Mouse (Mus musculus) neural tube, embryonic 11.5 days (tissue): ENCODE data around the gene Mxd1. TPM values are rescaled to one million over a fixed set of nuclear protein-coding genes. Genes with fewer than 3 reads are reported as not detected.

Source experiments
- ATAC-seq: fragments of 200-750 bp; cut with Nextera tagmentation; 2 replicates; pipeline ENCODE4 v1.8.0; 2017; ENCODE audit warnings: moderate number of reproducible peaks, mild to moderate bottlenecking, moderate TSS enrichment, moderate library complexity; ENCODE audit not compliant: insufficient read depth, low FRiP score, low TSS enrichment
- DNase-seq: peaks from one replicate; pipeline ENCODE4 v3.0.0-alpha.2; 2015; ENCODE audit warnings: low spot score
- H3K27ac ChIP-seq: fragments of 300-500 bp; sonication (generic); 2 replicates; pipeline ENCODE4 v1.5.1; 2014; ENCODE audit warnings: low read depth, mild to moderate bottlenecking, low read length
- H3K27me3 ChIP-seq: fragments of 300-500 bp; sonication (generic); 2 replicates; pipeline ENCODE4 v1.6.1; 2014; ENCODE audit warnings: mild to moderate bottlenecking, low read length, mixed read lengths; ENCODE audit not compliant: control insufficient read depth, insufficient read depth
- H3K36me3 ChIP-seq: fragments of 300-500 bp; sonication (generic); 2 replicates; pipeline ENCODE4 v1.6.1; 2014; ENCODE audit warnings: mild to moderate bottlenecking, low read length, moderate library complexity, mixed read lengths; ENCODE audit not compliant: control insufficient read depth, insufficient read depth
- H3K4me1 ChIP-seq: fragments of 300-500 bp; sonication (generic); 2 replicates; pipeline ENCODE4 v1.6.1; 2014; ENCODE audit warnings: low read length, mixed read lengths; ENCODE audit not compliant: control insufficient read depth, insufficient read depth
- H3K4me2 ChIP-seq: fragments of 300-500 bp; sonication (generic); 2 replicates; pipeline ENCODE4 v1.6.1; 2014; ENCODE audit warnings: low read depth, mild to moderate bottlenecking, moderate library complexity
- H3K4me3 ChIP-seq: fragments of 300-500 bp; sonication (generic); 2 replicates; pipeline ENCODE4 v1.5.1; 2014; ENCODE audit warnings: low read depth, low read length
- H3K9ac ChIP-seq: fragments of 300-500 bp; sonication (generic); 2 replicates; pipeline ENCODE4 v1.6.1; 2014; ENCODE audit warnings: mild to moderate bottlenecking, low read length
- H3K9me3 ChIP-seq: fragments of 300-500 bp; sonication (generic); 2 replicates; pipeline ENCODE4 v1.6.1; 2016; ENCODE audit warnings: low read length; ENCODE audit not compliant: control insufficient read depth
- WGBS: fragments of 180-500 bp; shearing (Covaris S2); extraction: QIAGEN DNeasy Blood & Tissue Kit; methylation state at CpG from one replicate; pipeline ENCODE4 v1.1.7; 2014; 5-methylcytosine and 5-hydroxymethylcytosine counted together
- polyA plus RNA-seq: library from polyadenylated mRNA; unstranded; fragments of >200 nt; fragmentation: Nextera tagmentation; extraction: Ambion mirVana; gene quantifications from 2 replicates; pipeline ENCODE4 v1.2.1, GENCODE M21; 2014

The Mxd1 gene
- polyA plus RNA-seq, 1 experiment from 2014 or later, result 24.8 TPM

DNA sequence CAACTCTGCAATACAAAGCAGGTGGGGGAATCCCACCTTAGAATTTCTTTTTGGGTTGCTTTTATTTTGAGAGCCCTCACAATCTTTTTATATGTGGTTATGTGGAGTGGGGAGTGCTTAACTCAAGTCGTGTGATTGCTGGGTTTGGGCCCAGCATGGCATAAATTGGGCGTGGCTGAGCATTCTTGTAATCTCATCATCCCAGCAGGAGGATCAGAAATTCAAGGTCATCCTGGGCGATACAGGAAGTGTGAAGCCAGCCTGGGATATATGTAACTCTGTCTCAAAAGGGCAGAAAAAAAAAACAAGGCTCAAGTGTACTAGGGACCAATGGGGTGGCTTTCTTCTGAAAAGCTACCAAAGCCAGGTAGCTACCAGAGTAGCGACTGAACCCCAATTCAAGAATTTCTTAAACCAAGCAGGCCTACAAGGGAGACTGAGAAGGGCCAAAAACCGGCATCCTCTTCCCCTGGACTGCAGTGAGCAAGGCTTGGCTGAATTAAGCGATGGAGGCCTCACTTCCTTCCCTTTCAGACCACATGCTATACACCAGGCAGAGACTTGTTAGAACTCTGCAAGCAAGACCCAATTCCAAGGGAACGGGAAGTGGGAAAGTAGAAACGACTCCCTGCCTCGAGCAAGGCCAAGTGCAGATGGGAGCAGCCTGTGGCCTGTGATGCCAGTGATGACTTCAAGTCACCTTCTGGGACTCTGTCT is 8.6 kb downstream of the Mxd1 start:
- DNase-seq (no peak), ATAC-seq (no peak)
- Histone ChIP-seq H3K4me2 (no peak overlapping the region), H3K4me1 (no peaks in the 10 kb centered on the region), H3K9ac (no peak overlapping the region), H3K27ac (no peak overlapping the region), H3K4me3 (no peak overlapping the region), H3K9me3 (no peaks in the 10 kb centered on the region), H3K27me3 (no peaks in the 10 kb centered on the region), H3K36me3 (0 out of 2 replicates have a peak, but pooled peaks cover 2% of the 10 kb centered on the region)
- WGBS, result 76% methylated on average over 9 of the region's 9 CpGs

DNA sequence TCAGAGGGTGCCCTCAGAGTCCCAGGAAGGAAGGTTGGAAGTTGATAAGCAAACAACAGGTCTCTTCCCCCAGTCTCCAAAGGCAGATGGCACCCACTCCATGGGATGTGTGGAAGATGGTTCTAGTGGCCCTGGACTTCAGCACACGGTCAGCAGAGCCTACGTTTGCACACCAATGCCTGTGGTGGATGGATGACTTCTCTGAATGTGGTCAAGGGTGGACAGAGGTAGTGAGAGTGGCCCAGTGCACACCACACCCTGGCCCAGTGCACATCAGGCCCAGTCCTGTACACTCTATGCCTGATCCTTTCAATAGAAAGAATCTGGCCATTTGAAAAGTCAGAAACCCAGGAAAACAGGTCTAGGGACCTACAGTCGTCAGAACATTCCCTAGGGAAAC is 10.5 kb downstream of the Mxd1 start:
- Histone ChIP-seq H3K9me3 (no peaks in the 10 kb centered on the region), H3K4me3 (no peak overlapping the region), H3K9ac (no peak overlapping the region), H3K4me2 (no peak overlapping the region), H3K27ac (no peak overlapping the region), H3K27me3 (no peaks in the 10 kb centered on the region), H3K4me1 (no peaks in the 10 kb centered on the region), H3K36me3 (0 out of 2 replicates have a peak, but pooled peaks cover 2% of the 10 kb centered on the region)
- no peak for DNase-seq
- 91% methylated on average over 3 of the region's 3 CpGs for WGBS
- no peak for ATAC-seq

DNA sequence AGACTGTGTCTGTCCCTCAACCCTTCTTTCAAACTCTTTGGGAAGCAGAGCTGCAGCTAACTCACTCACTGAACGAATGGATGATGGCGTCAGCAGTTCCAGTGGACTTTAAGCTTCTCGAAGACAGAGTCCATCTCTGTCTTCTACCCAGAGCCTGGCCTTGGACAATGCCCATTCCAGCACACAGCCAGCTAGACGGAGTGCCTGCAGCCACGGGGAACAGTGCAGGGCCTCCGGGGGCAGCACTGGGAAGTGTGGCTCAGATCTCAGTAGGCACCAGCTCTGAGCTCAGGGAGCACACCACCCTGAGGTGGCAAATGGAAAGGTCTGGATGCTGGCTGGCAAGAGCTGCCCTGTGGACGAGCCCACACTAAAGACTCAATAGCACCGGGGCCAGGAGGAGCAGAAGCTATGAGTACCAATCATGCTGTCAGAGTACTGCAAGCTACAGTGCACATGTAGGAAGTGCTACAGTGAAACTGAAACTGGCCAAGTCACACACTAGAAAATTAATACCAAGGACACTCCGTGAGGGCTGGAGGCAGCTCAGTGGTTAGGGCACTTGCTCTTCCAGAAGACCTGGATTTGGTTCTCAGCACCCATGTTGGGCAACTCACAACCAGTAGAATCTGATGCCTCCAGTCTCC is 14.6 kb downstream of the Mxd1 start:
- Histone ChIP-seq H3K27me3 (no peaks in the 10 kb centered on the region), H3K9ac (no peak overlapping the region), H3K27ac (no peak overlapping the region), H3K4me3 (no peak overlapping the region), H3K36me3 (peaks cover 13% of the 10 kb centered on the region), H3K9me3 (no peaks in the 10 kb centered on the region), H3K4me1 (no peaks in the 10 kb centered on the region), H3K4me2 (no peak overlapping the region)
- no peak for DNase-seq
- 82% methylated on average over 9 of the region's 9 CpGs for WGBS
- ATAC-seq, result no peak

DNA sequence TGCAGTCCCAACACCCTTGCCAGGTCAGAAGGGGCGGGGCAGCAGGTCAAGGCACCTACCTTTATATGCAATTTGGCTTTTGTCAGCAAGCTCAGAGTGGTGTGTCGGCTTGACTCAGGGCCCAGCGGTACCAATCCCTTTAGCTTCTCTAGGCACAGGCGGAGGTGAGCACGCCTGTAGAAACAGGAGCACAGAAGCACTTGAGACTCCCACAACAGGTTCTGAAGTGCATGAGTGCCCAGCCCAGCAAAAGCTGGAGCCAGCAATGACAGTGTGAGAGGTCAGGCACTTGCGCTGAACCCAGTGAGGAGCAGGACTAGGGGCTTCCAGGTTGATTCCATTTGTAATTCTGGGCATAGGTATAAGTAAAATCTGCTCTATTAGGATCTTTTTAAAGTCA is 15.9 kb downstream of the Mxd1 start:
- ATAC-seq (no peak), DNase-seq (no peak)
- H3K4me1 ChIP-seq, result no peaks in the 10 kb centered on the region
- no peaks in the 10 kb centered on the region for H3K9me3 ChIP-seq
- no peak overlapping the region for H3K27ac ChIP-seq
- H3K4me2 ChIP-seq, result no peak overlapping the region
- H3K4me3 ChIP-seq, result no peak overlapping the region
- H3K9ac ChIP-seq, result no peak overlapping the region
- peaks cover 13% of the 10 kb centered on the region for H3K36me3 ChIP-seq
- H3K27me3 ChIP-seq, result no peaks in the 10 kb centered on the region
- WGBS, result 94% methylated on average over 6 of the region's 6 CpGs

DNA sequence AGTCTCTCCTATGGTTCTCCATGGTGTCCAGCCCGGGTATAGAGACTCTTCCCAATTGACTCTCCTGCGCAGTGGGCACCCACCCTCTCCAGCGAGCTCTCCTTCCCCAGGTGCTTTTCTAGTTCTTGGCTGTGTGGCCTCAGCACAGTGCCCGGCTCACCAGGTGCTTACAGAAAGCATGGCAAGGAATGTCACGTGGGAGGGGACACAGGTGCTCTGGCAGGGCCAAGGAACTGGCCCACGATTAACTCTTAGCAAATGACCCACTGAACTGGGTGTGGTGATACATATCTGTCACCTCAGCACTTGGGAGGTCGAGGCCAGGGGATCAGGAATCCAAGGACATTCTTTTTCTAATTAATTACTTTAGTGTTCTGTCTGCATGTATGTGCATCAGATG is 22.8 kb downstream of the Mxd1 start:
- no peaks in the 10 kb centered on the region for H3K4me1 ChIP-seq
- peaks cover 10% of the 10 kb centered on the region for H3K36me3 ChIP-seq
- DNase-seq, result no peak
- WGBS, result 80% methylated on average over 7 of the region's 7 CpGs
- no peak overlapping the region for H3K4me2 ChIP-seq
- H3K27me3 ChIP-seq, result no peaks in the 10 kb centered on the region
- no peak overlapping the region for H3K4me3 ChIP-seq
- no peak overlapping the region for H3K9ac ChIP-seq
- no peak for ATAC-seq
- no peaks in the 10 kb centered on the region for H3K9me3 ChIP-seq
- H3K27ac ChIP-seq, result no peak overlapping the region

DNA sequence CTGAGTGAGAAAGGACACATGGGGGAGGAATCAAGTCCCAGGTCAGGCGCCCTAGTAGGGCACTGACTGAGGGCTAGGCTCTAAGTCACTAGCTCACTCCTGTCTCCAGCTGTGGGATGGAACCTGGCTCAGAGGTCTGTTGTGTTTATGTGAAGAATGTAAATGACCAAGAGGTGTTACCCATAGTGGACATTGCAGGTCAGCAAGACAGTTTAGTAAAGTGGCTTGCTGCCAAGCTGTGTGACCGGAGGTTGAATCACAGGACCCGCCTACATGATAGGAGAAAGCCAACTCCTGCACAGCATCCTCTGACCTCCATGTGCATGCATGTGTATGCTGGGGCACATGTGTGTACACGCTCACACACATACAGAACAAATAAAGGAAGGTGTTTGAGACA is 23.4 kb downstream of the Mxd1 start:
- ATAC-seq, result no peak
- no peak overlapping the region for H3K9ac ChIP-seq

DNA sequence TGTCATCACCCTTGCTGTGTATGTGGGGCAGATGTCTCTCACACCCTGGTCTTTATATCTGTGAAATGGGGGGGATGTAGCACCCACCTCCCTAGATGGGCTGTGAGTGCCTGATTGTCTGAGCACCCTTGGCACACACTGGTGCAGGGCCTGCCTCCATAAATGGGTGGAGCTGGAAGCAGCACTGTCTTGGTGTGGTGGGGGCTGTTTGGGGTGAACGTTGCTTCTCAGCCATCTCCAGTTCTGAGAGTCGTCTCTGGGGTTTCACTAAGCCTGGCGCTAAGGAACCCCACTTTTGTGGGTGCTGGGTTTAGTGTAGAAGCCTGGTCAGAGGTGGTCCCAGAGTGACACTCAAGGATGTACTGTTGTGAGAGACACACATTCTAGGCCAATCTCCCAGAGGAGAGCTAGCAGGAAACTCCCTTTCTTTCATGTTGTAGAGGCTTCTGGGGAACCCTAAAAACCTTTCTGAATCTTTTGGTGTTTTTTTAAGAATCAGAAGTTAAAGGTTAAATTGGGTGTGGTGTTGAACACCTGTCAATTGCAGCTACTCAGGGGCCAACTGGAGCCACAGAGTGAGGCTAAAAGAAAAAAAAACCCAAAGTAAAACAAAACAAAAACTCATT is 24.1 kb downstream of the Mxd1 start:
- Histone ChIP-seq H3K27me3 (no peaks in the 10 kb centered on the region), H3K4me2 (no peak overlapping the region), H3K9me3 (no peaks in the 10 kb centered on the region), H3K4me1 (no peaks in the 10 kb centered on the region), H3K4me3 (no peak overlapping the region), H3K27ac (no peak overlapping the region), H3K9ac (no peak overlapping the region), H3K36me3 (peaks cover under 1% of the 10 kb centered on the region)
- ATAC-seq, result no peak
- DNase-seq, result no peak
- 76% methylated on average over 3 of the region's 3 CpGs for WGBS

More for the DNA sequence above, 23.4 kb downstream of the Mxd1 start:
- Histone ChIP-seq H3K27ac (no peak overlapping the region), H3K36me3 (peaks cover 7% of the 10 kb centered on the region), H3K4me1 (no peaks in the 10 kb centered on the region), H3K9me3 (no peaks in the 10 kb centered on the region), H3K4me2 (no peak overlapping the region), H3K4me3 (no peak overlapping the region), H3K27me3 (no peaks in the 10 kb centered on the region)
- DNase-seq, result no peak
- 87% methylated on average over 4 of the region's 4 CpGs for WGBS

DNA sequence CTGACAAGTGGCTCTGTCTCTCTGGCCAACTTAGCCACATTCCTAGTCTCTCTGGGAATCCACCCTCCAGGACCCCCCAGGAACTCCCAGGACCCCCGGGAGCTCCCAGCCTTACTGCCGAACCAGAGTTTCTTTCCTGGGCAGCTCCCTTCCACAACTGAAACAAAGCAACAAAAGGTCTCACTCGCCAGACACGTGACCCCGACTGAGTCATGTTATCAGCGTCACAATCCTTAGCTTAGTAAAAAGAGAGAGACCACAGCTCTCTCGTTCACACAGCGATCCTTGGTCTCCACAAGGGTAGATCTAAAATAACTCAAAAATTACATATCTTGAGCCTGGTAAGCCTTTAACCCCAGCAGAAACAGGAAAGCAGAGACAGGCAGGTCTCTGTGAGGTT is 27.2 kb downstream of the Mxd1 start:
- H3K9ac ChIP-seq, result no peak overlapping the region
- no peak overlapping the region for H3K4me2 ChIP-seq
- no peaks in the 10 kb centered on the region for H3K9me3 ChIP-seq
- no peak overlapping the region for H3K4me3 ChIP-seq
- no peak for ATAC-seq
- no peak for DNase-seq
- no peaks in the 10 kb centered on the region for H3K36me3 ChIP-seq
- WGBS, result 73% methylated on average over 8 of the region's 8 CpGs
- no peak overlapping the region for H3K27ac ChIP-seq
- H3K4me1 ChIP-seq, result no peaks in the 10 kb centered on the region
- no peaks in the 10 kb centered on the region for H3K27me3 ChIP-seq

DNA sequence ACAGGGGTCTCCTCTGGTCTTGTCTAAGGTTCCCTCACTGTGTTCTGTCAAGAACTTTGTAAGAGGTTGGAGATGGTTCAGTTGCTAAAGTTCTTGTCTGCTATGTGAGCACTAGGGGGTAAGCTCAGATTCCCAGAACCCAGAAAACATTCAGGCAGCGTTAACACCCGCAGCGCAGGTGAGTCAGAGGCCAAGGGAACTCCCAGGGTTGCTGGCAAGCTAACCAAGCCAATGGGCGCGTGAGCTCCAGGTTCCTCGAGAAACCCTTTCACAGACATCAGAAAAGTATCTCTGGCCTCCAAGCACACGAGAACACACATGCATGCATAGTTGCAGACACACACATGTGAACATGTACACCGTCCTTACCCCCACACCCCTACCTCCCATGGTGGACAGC is 28.2 kb downstream of the Mxd1 start:
- H3K4me1 ChIP-seq, result no peaks in the 10 kb centered on the region
- no peak overlapping the region for H3K4me3 ChIP-seq
- no peaks in the 10 kb centered on the region for H3K27me3 ChIP-seq
- no peak overlapping the region for H3K9ac ChIP-seq
- no peak overlapping the region for H3K27ac ChIP-seq
- H3K4me2 ChIP-seq, result no peak overlapping the region
- ATAC-seq, result no peak
- no peaks in the 10 kb centered on the region for H3K36me3 ChIP-seq
- H3K9me3 ChIP-seq, result no peaks in the 10 kb centered on the region
- 92% methylated on average over 8 of the region's 8 CpGs for WGBS
- DNase-seq, result no peak
